Mouse (Mus musculus) spleen, postnatal 14 days (tissue): ENCODE measurements around the gene E4f1.

Experiments used
- DNase-seq, 2 experiments: peaks; one replicate each; pipeline ENCODE4 v3.0.0; 2021 to 2022; ENCODE audit warnings: low spot score in 2 of 2

Gene E4f1

GRCm38 (mm10) chr17:24481027-24481815, 11.1 kb upstream of the E4f1 start:
- no peak for DNase-seq

- no peak for DNase-seq
Measured at GRCm38 (mm10) chr17:24480201-24480826, 10.2 kb upstream of the E4f1 start.

DNA sequence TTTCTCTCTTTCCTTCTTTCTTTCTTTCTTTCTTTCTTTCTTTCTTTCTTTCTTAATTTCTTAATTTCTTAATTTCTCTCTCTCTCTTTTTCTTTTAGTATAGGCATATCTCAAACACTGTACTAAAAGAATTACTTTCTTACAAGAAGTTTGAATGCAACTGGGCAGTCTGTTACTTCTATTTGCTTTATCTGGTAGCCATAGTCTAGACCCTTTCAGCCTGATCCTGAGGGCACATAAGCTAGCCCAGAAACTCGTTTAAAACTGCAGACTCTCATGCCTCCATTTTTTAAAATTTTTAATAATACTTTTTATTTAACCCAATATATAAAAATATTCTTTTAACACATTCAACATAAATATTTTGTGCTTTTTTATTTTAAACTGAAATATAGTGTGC, 9.3 kb upstream of the E4f1 start:
- DNase-seq, result no peak

DNA sequence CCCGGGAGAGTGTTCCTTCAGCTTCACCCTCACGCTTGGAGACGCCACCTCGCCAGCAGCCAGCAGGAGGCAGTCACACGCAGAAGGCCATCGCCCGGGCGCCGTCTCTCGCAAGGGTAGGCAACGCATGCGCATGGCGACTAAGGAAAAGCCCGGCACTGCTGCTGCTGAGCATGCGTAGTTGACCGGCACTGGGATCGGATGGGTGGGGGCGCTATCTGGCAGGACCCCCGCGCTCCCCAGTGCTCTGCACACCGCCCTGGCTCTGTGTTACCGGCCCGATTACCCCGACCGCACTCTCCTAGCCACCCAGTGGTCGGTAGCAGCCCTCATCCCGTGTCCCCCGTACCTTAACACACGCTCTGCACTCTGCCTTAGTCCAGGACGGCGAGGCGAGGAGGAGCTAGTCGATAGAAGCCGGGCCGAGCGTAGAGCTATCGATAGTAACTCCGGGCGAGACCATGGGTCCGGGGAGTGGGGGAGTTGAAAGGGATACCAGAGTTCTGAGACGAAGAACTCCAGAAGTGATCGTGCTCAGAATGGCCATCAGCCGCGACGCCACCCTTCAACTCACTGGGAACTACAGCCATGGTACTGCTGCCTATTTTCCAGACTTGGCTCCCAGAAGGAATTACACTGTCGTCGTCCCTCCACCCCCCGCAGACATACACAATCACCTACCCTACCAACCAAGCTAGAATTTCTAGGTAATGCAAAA, 8.7 kb upstream of the E4f1 start, which contains the start of gene Mlst8:
Gene Mlst8, minus strand, starts transcription at position 416 of the 718 bp plus-strand sequence.
- DNase-seq, result peak; percentile 96 to 98

GRCm38 (mm10) chr17:24477985-24478600, 8.0 kb upstream of the E4f1 start:
- DNase-seq, result no peak

DNA sequence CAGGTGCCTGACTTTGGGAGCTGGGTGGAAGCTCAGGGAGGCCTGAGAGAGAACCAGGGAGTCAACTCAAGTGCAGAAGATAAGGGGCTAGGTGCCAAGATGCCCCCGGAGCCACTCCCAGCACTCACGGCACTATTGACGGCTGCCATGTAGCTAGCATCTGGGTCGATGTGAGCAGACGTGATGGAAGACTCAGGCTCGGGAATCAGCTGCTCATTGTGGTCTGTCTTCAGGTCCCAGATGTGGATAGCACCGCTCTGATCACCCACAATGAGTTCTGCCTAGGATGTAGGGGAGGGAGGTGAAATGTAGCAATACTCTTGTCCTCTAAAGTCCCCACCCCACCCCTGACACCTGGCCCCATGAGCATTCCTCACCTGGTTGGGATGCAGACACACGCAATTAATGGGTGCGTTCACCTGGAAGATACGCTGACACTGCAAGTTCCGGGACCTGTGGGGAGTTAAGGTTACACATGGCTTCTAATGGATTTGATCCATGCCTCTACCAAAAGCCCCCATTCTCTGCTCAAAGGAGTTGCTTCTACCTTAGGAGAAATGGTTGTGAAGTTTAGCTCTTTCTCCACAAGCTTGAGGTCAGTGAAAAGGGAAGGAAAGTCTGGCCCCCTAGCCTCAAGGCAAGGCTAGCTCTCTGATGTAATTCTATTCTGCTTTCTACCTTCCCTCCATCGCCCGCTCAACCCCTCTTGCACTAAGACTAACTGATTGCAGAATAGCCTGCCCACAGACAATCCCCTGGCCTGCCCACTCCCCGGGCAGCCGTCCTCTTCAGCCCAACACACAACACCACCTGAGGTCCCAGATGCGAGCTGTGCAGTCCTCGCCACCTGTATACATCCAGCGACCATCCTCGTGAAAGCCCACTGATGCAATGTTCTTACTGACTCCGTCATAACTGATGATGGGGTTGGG, 7.2 kb upstream of the E4f1 start:
- DNase-seq, result no peak

DNA sequence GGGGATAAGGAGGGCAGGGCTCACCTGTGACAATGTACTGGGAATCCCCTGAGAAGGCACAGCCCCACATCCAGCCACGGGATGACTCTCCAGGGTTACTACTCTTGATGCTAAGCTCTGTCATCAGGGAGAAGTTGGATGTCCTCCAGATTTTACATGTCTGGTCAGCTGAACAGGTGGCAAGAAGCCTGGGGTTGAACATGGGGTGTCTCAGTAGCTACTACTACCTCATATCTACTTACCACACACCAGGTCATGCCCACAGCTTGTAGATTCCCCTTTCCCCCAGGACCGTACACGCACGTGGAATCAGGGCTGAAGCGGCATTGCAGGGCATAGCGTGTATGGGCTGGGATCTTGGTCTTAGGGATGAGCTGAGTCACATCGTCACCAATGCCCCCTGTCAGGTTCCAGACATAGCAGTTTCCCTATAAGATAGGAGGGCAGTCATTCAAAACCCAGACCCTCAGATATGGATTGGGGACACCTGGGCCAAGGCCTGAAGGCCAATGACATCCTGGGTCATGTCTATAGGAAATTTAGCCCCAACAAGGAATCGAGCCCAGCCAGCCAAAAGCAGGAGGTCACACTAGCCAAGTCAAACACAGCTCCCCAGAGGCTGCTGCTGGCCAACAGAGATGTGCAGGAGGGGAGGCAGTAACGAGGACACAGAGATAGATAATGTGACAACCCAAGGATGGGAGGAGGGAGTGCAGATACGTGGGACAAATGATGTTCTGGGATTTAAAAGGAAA, 6.1 kb upstream of the E4f1 start:
- no peak for DNase-seq

DNA sequence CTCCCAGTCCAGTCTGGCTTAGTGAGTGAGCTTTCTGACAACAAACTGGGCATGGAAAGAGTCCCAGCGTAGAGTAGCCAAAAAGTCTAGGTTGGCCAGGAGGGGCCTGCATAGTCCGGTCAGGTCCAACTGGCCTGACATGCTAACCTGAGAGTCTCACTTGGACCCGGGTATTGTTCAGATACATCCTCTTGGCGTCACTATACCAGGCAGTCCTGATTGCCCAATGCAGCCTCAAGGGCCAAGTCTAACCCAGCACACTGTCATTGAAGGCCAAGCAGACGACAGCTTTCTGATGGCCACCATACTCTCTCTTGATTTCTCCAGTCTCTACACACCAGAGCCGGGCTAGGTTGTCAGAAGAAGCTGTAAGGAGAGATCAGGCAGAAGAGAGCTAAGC, 5.5 kb upstream of the E4f1 start:
- no peak for DNase-seq

DNA sequence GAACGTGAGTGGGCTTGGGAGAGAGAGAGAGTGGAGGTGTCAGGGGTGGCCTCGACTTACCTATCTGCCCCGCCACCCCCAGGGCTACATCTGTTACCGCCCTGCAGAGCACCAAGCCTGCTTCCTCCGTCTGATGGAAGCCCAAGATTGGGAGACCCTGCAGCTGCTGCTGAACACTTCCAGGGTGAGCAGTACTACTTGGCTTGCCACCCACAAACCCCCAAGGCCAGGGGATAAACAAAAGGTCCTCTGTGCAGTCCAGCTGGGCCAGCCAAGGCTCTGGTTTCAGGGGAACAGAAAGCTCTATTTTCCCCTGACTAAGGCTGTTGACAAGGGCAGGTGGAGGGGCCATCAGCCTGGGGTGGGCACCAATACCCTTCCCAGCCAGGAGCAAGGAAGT, 4.4 kb upstream of the E4f1 start:
- no peak for DNase-seq

DNA sequence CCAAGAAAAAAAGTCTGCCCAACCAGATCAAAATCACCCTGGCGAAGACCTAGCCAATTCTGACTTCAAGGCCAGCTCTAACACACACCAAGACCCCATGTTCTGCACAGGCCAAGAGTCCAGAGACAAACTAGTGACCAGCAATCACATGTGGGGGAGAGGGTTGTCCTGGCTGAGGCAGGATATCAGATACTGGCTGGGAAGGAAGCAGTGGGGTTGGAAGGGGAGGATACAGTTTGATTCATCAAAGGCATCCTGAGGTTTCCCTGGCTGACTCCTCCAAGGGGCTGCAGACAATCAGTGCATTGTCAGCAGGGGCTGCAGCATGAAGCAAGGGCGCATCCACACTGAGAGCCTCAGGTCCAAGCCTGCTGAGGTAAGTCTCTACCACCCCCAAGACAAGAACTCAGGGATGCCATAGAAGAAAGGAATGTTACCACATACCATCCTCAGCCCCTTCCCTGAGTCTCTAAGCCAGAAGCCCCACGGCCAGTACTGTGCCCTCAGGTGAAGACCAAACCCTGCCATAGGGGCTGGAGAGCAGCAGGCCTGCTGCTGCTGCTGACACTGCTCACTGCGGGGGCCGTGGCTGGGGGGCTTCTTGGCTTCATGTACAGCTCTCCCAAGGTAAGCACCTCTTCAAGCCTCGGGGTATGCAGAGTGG, 3.6 kb upstream of the E4f1 start, which contains the start of gene Bricd5:
Gene Bricd5, plus strand, starts transcription at position 273 of the 664 bp plus-strand sequence.
- no peak for DNase-seq

GRCm38 (mm10) chr17:24472512-24472911, 2.4 kb upstream of the E4f1 start:
- DNase-seq, result no peak

GRCm38 (mm10) chr17:24470701-24471527, 801 bp upstream of the E4f1 start:
- DNase-seq, result peak; percentile 25 to 36

DNA sequence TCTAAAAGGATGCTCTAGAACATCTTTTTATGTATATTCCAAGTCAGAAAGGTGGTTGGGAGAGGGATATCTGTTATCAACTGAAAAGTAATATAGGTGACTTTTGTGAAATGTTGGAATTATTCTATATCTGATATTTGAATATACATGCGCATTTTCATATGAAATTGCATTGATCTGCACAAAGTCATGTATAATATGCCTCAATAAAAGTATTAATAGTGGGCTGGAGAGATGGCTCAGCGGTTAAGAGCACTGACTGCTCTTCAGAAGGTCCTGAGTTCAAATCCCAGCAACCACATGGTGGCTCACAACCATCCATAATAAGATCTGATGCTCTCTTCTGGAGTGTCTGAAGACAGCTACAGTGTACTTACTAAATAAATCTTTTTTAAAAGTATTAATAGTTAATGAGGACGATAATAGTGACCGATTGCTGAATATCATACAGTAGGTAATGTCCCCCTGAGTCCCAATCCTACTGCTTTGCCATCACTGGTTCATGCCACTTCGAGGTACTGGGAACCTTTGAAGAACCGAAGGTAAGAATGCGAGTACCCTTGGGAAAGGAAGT, 690 bp downstream of the E4f1 start:
- no peak for DNase-seq

DNA sequence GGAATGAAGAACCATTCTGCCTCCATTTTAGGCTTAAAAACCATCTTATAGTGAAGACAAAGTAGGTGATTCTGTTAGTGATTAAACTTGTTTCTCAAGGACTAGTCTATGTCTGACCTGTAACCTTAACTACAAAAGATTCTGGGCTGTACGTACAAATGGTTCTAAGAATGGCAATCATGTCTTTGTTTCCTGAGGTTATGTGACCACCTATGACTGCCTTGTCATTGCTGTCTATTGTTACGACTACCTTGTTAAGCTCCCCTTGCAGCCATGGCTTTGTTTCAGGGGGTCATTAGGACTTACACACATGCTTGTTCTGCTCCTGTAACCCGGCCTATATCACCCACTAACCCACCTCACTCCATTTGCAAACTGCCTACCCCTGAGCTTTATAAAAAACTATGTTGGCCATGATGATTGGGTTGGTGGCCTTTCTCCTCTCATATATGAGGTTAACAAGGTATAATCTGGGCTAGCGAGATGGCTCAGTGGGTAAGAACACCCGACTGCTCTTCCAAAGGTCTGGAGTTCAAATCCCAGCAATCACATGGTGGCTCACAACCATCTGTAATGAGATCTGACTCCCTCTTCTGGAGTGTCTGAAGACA, 1.4 kb downstream of the E4f1 start:
- DNase-seq, result no peak

DNA sequence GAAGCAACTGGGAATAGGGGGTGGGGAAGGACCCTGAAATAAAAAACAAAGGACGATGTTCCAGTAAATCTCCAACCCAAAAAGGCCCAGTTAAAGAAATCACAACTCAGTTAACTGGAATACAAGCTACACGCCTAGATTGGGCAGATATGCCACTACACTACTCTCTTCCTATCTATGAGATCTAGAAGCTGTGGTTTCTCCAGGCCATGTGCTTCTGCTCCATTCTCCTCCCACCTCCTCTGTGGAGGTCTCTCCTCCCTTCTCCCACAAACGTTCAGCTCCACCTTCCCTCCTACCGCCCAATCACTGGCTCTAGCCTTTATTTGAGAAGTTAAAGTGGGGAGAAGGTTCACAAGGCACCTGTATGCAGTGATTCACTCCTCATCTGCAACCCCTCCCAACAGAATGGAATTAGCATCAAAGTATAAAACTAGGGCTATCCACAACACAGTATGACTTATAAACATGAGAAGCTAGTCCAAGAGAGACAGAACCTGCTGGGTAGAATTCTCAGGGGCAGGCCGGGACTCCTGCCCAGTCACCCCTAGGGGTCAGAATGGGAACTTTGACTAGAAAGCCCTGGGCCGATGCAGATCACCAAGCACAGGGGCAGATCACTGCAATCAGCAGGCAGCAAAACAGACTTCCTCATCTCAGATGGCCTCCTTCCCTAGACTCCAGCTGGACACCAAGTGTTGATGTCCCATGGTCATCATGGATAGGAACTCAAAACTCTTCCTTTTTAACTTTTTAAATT, 6.6 kb downstream of the E4f1 start:
- no peak for DNase-seq

DNA sequence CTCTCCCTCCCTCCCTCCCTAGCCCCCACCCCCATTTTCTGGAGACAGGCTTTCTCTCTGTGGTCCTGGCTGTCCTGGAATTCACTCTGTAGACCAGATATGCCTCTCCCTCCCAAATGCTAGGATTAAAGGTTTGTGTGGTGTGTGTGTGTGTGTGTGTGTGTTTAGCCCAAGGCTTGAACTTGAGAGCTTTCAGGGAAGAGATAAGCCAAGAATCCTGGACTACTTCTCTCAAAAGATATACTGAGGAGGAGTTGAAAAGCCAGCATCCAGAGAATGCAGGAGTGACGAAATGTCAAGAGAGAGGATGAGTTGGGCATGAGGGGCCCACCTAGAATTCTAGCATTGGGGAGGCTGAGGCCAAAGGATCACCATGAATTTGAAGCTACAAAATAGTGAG, 7.2 kb downstream of the E4f1 start:
- DNase-seq, result no peak

- no peak for DNase-seq
Measured at GRCm38 (mm10) chr17:24461580-24461979, 8.5 kb downstream of the E4f1 start.
